Mouse (Mus musculus): Measurements from ENCODE around the gene Doc2a.

Gene Doc2a

DNA sequence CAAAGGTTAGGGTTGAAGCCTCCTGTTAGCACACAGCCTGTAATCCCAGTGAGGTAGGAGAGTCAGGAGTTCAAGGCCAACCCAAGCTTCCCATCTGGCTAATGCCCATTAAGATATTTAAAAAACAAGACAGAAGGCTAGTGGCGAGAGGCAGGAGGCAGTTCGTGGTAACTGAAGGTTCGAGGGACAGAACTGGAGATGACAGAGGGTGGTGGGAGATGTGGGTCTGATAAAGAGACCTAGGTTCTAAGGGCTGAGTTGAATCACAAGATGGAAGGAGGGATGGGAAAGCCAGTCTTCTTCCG is at the start of gene Doc2a:
Doc2a (plus strand) TSS at position 301 of the 305 bp plus-strand sequence.
- no peak for DNase-seq

DNA sequence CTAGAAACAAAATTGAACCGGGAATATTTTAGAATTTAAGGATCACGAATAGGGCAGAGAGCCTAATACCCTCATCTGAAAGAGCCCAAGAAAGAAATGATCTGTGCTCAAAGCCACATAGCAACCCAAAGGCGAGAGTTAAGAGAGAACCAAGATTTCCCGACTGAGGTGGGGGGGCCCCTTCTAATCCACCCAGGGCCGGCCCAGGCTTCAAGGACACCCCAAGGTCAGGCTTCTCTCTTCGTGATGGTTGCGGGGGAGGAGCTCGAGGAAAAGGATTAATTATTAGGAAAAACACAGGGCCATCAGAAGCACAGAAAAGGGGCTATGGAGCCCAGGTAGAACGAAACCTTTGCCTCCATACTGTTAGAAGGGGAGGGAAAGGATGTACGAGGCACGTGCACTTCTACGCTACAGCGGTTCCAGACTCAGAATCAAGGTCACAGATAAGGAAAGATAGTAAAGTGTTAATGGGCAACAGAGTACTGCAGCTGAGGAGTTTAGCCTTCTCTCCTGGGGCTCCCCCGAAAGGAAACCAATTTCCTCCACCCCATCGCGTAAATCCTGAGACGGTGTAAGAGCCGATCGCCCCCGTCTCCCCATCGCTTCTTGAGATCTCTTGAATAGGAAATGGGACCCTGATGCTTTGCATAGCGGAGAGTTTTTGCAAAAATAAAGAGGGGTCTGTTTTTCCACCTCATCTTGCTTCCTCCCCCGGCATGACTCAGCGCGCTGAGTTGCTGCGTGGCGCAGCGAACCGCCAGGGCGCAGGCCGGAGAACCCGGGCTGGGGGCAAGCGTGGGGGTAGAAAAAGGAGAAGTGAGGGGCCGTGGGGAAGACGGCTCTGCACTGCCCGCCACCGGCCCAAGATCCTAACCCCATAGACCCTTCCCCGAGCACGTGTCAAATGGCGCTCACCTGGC is 48.8 kb upstream of the Doc2a start:
- peak; percentile 37 to 71 for DNase-seq

DNA sequence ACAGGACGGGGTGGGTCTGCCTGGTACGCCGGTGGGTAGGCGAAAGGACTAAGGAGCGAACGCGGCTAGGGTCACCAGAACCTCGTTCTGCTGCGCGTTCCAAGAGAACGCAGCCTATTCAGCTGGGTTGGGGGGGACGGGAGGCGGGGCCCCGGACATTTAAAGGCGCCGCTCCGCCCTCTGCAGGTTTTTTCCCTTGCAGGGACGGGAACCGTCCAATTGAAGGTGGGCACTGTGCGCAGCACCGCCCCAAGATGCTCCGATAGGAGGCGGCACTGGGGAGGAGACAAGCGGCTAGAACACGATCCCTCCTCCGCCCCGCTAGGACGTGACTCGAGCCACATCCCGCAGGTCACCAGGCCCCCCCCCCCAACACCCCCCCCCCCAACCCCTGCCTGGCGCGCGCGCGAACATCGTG is 48.2 kb upstream of the Doc2a start:
- peak; percentile 97 to 99 for DNase-seq

DNA sequence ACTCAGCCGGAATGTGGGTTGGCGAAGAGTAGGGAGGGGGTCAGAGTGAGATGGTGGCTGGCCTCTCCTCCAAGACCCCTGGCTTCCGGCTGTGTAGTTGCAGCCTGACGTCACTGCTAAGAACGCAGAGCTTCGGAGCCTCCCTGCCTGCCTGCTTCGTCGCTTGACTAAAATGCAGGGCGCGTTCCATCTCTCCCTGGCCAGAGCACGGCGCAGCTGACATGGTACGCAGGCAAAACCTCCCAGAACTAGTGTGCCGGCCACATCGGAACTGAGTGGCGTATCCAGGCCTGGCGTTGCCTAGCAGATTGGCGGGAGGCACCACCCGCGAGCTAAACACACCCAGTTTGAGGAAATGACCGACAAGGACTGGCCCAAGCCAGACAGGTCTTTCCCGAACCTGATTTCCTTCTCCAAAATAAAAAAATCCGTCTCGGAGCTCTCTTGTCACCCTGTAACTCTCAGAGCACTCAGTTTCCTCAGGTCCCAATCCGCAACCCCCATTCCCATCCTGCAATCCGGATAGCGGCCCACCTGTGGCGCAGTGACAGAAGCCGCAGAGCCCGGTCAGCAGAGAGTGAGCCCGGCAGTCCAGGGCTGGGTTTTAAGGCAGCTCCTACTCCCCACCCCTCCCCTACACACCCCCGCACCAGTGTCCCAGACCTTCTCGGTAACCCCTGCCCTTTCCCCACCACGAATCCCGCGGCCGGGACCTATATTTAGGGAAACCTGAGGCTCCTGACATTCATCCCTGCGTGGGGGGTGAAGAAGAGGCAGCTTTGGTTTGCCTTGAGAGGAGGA is 47.5 kb upstream of the Doc2a start:
- DNase-seq, result no peak

DNA sequence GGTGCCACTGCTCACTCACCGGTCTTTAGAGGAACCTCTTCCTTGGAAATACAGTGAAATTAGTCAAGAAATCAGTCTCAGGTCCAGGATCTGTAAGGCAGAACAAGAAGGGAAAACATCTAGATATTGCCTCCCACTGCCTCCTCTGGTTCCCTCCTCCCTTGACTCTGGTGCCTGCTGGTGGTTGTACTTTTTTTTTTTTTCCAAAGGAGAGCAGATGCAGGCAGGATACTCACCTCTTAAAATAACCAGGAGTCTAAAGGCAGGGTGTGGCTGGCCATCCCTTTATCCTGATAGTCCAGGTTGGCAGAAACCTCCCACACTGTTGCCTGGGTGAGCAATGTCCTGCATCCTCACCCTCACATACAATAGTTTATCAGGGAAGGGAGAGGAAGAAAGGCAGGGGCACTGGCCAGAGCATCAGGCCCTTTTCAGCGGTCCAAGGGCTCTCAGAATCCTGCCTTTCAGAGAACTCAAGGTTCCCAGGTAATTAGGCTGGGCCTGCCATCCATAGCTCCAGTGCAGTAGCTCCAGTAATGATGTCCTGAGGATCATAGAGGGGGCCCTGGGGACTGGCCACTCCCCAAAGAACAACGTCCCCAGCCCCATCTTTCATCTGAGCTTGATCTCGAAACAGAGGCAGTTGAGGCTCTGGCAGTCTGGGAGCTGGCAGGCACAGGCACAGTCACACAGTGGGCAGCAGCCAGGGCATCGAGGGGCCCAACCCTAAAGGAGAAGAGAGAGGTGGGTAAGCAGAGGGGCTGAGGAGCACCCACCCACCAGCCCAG is 46.8 kb upstream of the Doc2a start:
- no peak for DNase-seq

DNA sequence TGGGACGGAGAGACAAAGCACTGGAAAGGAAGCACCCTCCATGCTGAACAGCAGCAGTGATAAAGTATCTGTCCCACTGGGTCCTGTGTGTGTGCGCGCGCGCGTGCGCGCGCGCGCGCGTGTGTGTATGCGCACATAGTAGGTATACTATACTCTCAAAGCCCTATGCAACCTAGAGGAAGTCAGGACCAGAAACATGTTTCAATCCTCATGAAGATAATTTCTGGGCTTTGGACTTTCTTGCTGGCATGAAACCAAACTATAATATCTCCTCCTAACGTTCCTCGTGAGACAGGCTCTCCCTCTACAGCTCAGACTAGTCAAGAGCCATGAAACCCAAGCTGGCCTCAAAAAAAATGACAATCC is 46.2 kb upstream of the Doc2a start:
- no peak for DNase-seq

DNA sequence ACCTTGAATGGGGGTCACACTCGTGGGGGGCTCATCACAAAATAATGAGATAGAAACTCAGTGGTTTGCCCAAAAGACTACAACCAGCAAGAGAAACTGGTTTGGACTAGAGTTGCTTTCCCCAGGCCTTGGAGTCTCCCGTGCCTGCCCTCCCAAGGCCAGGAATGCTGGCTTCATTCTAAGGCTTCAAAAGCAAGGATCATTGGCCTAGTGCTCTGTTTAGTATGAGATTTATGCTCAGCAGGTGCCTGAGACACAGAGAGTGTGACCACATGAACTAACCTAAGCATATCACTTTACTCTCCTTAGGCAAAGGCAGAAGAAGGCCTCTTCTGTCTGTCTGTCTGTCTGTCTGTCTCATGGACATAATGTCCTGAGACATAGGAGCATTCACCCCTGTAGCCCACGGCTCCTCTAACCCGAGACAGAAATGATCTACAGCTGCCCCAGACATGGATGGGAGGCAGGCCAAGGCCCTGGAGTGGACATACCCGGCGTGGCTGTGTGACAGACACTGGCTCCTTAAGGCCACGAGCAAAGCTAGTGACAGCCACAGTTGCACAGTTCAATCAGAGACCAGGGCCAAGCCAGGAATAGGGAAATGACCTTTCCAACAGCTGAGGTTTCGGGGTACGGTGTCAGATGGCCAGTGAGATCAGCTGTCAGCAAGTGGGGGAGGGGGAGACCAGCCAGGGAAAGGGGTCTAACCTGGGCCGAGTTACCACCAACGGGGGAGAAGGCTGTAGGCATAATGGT is 44.9 kb upstream of the Doc2a start:
- no peak for DNase-seq

DNA sequence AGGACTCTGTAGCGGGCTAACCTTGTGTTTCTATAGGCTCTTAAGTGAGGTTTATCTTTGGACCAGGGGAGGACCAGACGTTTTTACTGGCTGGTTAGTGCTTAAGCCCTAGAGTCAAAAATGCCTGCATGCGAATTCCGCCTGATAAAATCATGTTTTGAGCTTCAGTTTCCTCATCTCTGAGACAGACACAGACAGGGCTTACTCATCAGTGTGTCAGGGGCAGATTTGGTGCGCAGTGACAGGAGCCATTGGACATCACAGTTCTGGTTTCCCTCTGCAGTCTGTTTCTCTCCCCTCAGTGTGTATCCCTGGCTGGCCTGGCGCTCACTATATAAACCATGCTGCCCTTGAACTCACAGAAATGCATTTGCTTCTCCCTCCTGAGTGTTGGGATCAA is 44.0 kb upstream of the Doc2a start:
- DNase-seq, result no peak

DNA sequence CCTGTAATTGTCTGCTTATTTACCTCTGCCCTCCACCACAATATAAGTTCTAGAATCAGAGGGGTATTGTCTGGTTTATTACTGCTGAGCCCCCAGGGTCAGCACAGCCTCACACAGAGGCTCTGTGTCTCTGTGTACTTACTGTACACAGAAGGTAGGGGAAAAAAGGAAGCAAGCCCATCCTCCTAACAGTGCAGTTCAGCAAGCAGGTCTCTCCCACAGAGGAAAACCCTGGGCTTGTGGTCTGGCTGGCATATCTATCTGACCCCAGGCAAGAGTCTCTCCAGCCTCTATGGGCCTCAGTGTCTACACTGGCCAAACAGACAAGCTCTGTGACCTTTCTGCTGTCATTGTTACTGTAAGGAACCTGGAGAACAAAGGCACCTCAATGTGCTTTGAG is 43.5 kb upstream of the Doc2a start:
- DNase-seq, result no peak

DNA sequence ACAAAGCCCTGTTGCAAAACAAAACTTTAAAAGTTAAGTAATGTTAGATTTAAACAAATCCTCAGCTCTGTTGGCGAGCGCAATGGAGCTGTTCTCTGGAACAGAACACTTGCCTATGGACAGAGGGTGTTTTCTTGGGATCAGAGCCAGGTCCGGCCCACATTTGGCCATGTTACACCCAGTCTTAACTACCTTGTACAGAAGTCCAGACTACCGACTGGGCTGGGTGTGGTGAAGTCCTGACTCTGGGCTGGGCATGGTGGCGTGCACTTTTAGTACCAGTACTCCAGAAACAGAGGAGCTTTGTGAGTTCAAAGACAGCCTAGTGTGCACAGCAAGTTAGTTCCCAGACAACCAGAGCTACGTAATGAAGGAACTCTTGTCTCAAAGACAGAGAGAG is 40.3 kb upstream of the Doc2a start:
- DNase-seq, result peak; percentile 68 to 72

DNA sequence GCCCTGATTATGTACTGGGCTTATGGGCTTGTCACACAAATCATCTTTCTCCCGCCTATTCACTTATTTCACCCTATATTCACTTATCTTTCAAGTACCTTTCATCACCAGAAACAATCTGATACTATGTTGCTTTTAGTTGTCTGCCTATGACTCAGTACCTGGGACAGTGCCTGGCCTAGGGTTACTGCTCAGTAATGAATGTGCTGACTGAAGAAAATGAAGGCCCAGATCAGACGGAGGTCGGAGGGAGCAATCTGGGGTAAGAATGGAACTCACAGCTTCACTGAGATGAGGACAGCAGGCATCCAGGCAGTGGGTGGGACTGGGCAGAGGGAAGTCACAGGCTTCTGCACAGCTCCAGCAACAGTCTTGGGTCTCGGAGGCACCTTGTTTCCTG is 39.8 kb upstream of the Doc2a start:
- DNase-seq, result no peak

DNA sequence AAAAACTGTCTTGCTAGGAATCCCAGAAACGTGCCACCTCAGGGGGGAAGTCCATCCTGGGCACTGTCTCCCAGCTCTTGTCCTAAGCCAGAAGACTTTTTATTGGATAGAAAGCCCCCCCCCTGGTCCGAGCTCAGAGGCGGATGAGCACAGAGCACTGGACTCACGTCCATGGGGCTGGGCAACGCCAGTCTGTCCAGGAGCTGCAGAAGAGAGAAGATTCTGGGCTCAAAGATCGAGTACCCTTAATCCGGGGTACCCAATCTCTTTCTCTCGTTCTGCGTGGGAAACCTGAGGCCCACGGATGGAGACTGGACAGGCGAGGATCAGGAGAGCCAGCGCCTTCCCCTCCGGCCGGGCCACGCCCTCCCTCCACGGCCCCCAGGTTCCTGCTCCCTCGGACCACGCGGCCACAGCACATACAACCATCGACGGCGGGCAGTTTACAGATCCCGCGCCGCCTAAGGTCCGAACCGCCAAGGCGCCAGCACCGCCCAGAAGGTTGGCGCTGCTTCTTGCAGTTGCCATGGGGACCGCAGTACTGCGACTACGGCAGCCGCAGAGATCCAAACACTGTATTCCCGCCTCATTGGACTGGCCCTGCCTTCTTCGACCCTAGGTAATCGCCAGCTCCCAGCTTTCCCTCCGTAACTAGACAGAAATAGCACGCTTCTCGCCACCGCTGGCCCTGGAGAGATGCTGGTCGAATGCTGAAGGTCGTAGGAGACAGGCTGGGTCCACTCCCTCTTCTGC is 38.3 kb upstream of the Doc2a start:
- peak; percentile 94 for DNase-seq

DNA sequence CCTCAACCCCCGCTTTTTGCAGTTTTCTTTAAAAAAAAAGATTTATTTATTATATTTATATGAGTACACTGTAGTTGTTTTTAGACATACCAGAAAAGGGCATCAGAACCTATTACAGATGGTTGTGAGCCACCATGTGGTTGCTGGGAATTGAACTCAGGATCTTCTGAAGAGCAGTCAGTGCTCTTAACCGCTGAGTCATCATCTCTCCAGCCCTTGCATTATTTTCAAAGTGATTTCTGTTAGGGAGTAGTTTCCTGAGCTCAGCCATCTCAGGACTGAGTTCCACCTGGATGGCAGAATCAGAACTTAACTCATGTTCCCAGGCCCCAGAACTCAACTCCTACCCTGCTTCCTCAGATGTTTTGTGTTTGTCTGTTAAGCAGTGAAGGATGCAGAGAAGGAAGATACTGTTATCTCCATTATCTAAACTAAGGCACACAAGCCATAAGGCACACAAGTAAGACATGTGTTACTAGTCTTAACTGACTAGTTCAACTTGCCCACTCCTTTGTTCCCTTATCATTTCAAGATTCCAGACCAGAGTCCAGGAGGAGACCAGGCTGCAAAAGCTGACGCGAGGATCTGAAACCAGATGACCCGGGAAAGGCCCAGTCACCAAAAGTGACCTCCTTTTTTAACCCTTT is 37.4 kb upstream of the Doc2a start:
- DNase-seq, result no peak

DNA sequence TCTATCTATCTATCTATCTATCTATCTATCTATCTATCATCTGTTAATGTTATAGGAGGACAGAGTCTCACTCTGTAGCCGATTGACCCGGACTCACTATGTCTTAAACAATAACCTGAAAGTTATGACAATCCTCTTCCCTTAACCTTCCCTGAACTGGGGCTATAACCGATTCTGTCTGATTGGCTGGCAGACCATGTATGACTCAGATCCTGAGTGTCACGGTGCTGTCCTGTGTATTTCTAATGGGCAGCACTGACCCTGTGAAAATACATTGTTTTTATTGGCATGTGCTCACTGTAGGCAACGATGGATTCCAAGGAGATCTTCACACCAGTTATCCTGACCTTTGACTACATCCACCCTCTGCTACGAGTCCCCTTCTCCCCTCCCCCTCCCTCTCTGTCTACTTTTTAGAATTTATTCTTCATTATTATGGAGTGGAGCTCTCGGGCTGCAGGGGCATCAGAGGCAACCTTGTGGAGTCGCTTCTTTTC is 31.4 kb upstream of the Doc2a start:
- no peak for DNase-seq

DNA sequence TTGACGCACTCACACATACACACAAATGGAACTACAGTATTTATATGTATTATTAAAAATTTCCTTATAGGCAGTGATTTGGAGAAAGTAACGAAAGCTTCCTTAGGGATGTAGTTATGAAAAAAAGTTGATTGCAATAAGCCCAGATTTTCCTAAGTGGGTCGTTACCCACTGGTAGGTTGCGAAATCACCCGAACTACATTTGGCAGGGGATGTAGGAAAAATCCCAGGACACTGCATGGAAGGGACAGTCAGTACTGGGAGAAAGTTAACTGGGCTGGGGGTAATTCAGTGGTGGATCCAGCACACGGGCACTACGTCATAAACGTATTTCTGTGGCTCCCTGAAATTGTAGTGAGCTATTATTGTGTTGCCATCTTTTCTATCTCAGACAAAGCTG is 30.7 kb upstream of the Doc2a start:
- DNase-seq, result no peak

DNA sequence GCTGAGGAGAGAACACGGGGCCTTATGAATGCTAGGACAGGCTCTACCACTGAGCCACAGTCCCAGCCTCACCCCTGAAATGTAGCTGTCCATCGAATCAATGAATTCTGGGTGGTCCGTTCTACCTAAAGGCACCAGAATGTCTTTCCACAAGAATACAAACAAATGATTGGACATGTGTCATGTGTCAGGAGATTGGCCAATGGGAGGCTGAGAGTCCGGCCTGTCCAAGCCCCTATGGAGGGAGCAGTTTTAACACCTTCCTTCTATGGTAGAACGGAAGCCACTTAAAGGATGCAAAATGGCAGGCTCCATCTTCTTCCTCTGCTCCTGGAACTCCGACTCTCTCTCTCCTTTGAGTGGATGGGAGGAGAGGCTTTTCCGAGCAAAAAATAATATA is 29.6 kb upstream of the Doc2a start:
- no peak for DNase-seq

DNA sequence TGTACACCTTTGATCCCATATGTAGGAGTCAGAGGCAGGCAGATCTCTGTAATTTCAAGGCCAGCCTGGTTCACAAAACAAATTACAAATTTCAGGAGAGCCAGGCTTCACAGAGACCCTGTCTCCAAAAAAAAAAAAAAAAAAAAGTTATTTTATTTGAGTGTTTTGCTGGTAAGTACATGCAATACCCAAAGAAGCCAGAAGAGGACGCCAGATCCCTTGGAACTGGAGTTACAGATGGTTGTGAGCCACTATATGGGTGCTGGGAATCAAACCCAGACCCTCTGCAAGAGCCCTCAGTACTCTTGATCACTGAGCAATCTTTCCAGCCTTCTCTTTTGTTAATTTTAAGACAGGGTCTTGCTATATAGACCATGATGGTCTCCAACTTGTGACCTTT is 28.4 kb upstream of the Doc2a start:
- no peak for DNase-seq

DNA sequence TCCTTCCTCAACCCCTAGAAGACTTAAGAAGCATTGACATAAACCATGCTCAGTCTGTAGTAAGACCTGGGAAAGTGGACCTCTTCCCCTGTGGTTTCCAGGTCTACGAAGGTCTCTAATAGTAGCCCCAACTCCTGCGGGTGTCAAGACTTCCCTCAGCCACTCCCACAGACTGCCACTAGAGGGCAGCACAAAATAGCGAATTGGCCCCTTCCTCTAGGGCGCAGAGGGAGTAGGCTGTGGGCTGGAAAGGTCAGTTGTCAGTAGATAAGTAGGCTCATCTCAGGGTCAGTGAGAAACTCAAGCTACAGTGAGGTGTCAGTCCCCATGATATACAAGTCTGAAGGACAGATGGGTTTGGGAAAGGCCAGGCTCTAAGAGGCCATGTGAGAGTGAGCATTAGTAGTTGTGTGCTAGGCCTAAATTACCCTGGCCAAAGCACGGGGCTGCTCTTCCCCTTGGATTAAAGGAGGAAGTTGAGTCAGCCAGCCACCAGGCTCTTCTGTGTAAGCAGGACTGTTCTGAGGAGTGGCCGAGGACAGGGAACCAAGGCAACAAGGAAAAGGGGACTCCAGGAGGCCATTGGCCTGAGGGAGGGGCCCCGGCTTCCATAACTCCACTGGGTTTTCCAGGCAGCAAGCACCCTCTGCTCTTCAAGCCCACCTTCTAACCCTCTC is 25.2 kb upstream of the Doc2a start:
- DNase-seq, result peak; percentile 79 to 91

DNA sequence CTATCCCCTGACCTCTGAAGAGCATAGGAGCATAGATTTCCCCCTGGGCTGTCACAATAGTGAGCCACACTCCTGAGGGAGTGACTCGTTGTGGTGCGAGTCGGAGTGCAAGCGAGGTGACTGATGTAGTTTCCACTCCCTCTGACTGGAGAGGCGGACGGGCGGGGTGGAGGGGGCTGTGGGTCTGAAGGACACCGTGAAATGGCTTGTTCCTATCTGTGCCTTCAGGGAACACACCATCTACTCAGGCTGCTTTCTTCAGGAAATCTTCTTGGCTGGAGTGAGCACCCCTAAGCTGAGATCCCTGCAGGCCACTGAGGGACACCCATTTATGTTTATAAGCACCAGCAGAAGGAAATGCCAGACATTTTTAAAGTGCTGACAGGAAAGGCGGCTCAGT is 24.5 kb upstream of the Doc2a start:
- peak; percentile 16 to 37 for DNase-seq

DNA sequence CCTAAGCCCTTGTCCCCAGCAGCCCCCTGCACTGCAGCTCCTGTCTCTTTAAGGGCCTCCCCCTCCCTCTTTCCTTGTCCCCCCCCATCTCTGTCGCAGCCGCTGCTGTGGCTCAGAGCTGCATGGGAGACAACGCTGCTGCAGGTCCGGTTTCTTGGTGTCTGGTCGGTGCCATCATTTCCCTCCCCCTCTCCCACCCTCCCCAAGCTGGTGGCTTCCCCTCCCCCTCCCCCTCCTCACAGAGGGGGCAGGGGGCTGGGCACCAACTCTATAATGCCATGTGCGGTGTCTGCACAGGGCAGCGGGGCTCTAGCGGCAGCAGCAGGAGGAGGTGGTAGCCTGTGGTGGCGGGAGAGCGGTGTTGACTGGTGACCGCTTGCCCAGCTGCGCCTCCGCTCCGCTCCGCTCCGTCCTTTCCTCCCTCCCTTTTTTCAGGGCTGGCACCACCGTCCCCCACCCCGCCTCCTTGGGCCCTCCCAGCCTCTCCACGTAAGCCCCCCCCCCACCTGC is 24.0 kb upstream of the Doc2a start:
- DNase-seq, result no peak
